Mouse (Mus musculus) neural tube, embryonic 14.5 days (tissue): ENCODE results near the gene Nell2. TPM values are rescaled to one million over a fixed set of nuclear protein-coding genes. Genes with fewer than 3 reads are reported as not detected.

ENCODE experiments used
- ATAC-seq: fragments of 200-750 bp; cut with Nextera tagmentation; 2 replicates; pipeline ENCODE4 v1.8.0; 2017; ENCODE audit warnings: low read depth, mild to moderate bottlenecking, moderate TSS enrichment, moderate library complexity
- H3K27ac ChIP-seq: fragments of 300-500 bp; sonication (generic); 2 replicates; pipeline ENCODE4 v1.5.1; 2014; ENCODE audit warnings: low read depth, mild to moderate bottlenecking, control low read depth, low read length, moderate library complexity, mixed read lengths
- H3K27me3 ChIP-seq: fragments of 300-500 bp; sonication (generic); 2 replicates; pipeline ENCODE4 v1.6.1; 2014; ENCODE audit warnings: low read length; ENCODE audit not compliant: control insufficient read depth, insufficient read depth
- H3K36me3 ChIP-seq: fragments of 300-500 bp; sonication (generic); 2 replicates; pipeline ENCODE4 v1.6.1; 2014; ENCODE audit warnings: low read length, mixed read lengths; ENCODE audit not compliant: control insufficient read depth, insufficient read depth
- H3K4me1 ChIP-seq: fragments of 300-500 bp; sonication (generic); 2 replicates; pipeline ENCODE4 v1.6.1; 2014; ENCODE audit warnings: low read length; ENCODE audit not compliant: control insufficient read depth, insufficient read depth
- H3K4me2 ChIP-seq: fragments of 300-500 bp; sonication (generic); 2 replicates; pipeline ENCODE4 v1.6.1; 2014; ENCODE audit warnings: mild to moderate bottlenecking, low read depth, low read length, control low read depth
- H3K4me3 ChIP-seq: fragments of 300-500 bp; sonication (generic); 2 replicates; pipeline ENCODE4 v1.5.1; 2014; ENCODE audit warnings: low read depth, low read length, control low read depth, mixed read lengths
- H3K9ac ChIP-seq: fragments of 300-500 bp; sonication (generic); replicated peaks from 2 replicates; pipeline ENCODE4 v1.6.1; 2014; ENCODE audit warnings: low read depth, mild to moderate bottlenecking, control low read depth, low read length, mixed read lengths
- H3K9me3 ChIP-seq: fragments of 300-500 bp; sonication (generic); 2 replicates; pipeline ENCODE4 v1.6.1; 2016; ENCODE audit warnings: low read length; ENCODE audit not compliant: control insufficient read depth
- WGBS: fragments of 180-500 bp; shearing (Covaris S2); extraction: QIAGEN DNeasy Blood & Tissue Kit; methylation state at CpG from one replicate; pipeline ENCODE4 v1.1.7; 2014; 5-methylcytosine and 5-hydroxymethylcytosine counted together
- polyA plus RNA-seq: library from polyadenylated mRNA; unstranded; fragments of >200 nt; fragmentation: Nextera tagmentation; extraction: Ambion mirVana; gene quantifications from 2 replicates; pipeline ENCODE4 v1.2.1, GENCODE M21; 2014

The Nell2 gene
- polyA plus RNA-seq, 1 experiment from 2014 or later = 217 TPM

GRCm38 (mm10) chr15:95489174-95489573 lies 39.2 kb downstream of the Nell2 start:
- Histone ChIP-seq H3K36me3 (no peaks in the 10 kb centered on the region), H3K27ac (no peak overlapping the region), H3K9ac (no peak overlapping the region), H3K27me3 (no peaks in the 10 kb centered on the region), H3K4me2 (no peak overlapping the region), H3K9me3 (no peaks in the 10 kb centered on the region), H3K4me3 (no peak overlapping the region), H3K4me1 (peaks cover 4% of the 10 kb centered on the region; the same call in 1 of the 2 replicates)
- WGBS = 53% methylated on average over 4 of the region's 4 CpGs
- no peak for ATAC-seq

- no peak overlapping the region for H3K27ac ChIP-seq
- H3K4me2 ChIP-seq = no peak overlapping the region
- 82% methylated on average over 5 of the region's 5 CpGs for WGBS
- ATAC-seq = no peak
- no peak overlapping the region for H3K9ac ChIP-seq
- peaks cover 4% of the 10 kb centered on the region; the same call in 1 of the 2 replicates for H3K4me1 ChIP-seq
- H3K9me3 ChIP-seq = no peaks in the 10 kb centered on the region
- no peak overlapping the region for H3K4me3 ChIP-seq
- H3K36me3 ChIP-seq = no peaks in the 10 kb centered on the region
- no peaks in the 10 kb centered on the region for H3K27me3 ChIP-seq
Observed at GRCm38 (mm10) chr15:95487961-95488360, 40.4 kb downstream of the Nell2 start.

GRCm38 (mm10) chr15:95482002-95482401 lies 46.4 kb downstream of the Nell2 start:
- H3K27ac ChIP-seq = no peak overlapping the region
- H3K4me1 ChIP-seq = no peaks in the 10 kb centered on the region
- no peaks in the 10 kb centered on the region for H3K36me3 ChIP-seq
- no peak overlapping the region for H3K9ac ChIP-seq
- H3K27me3 ChIP-seq = no peaks in the 10 kb centered on the region
- H3K4me2 ChIP-seq = no peak overlapping the region
- 72% methylated on average over 9 of the region's 9 CpGs for WGBS
- no peaks in the 10 kb centered on the region for H3K9me3 ChIP-seq
- ATAC-seq = no peak
- no peak overlapping the region for H3K4me3 ChIP-seq

- no peak for ATAC-seq
- WGBS = 91% methylated on average over 4 of the region's 4 CpGs
- no peaks in the 10 kb centered on the region for H3K4me1 ChIP-seq
- H3K4me2 ChIP-seq = no peak overlapping the region
- H3K9me3 ChIP-seq = no peaks in the 10 kb centered on the region
- H3K27me3 ChIP-seq = no peaks in the 10 kb centered on the region
- no peaks in the 10 kb centered on the region for H3K36me3 ChIP-seq
- H3K9ac ChIP-seq = no peak overlapping the region
- H3K4me3 ChIP-seq = no peak overlapping the region
- H3K27ac ChIP-seq = no peak overlapping the region
Observed at GRCm38 (mm10) chr15:95481585-95481984, 46.8 kb downstream of the Nell2 start.

- Histone ChIP-seq H3K36me3 (no peaks in the 10 kb centered on the region), H3K27ac (no peak overlapping the region), H3K9ac (no peak overlapping the region), H3K4me1 (no peaks in the 10 kb centered on the region), H3K9me3 (no peaks in the 10 kb centered on the region), H3K27me3 (no peaks in the 10 kb centered on the region), H3K4me2 (no peak overlapping the region), H3K4me3 (no peak overlapping the region)
- ATAC-seq = no peak
- WGBS = 94% methylated on average over 3 of the region's 3 CpGs
Observed at GRCm38 (mm10) chr15:95476440-95476839, 51.9 kb downstream of the Nell2 start.

GRCm38 (mm10) chr15:95473976-95474375 lies 54.4 kb downstream of the Nell2 start:
- no peaks in the 10 kb centered on the region for H3K27me3 ChIP-seq
- no peaks in the 10 kb centered on the region for H3K4me1 ChIP-seq
- no peak for ATAC-seq

GRCm38 (mm10) chr15:95467195-95467594 lies 61.2 kb downstream of the Nell2 start:
- H3K27ac ChIP-seq = no peak overlapping the region
- H3K9ac ChIP-seq = no peak overlapping the region
- H3K36me3 ChIP-seq = no peaks in the 10 kb centered on the region
- ATAC-seq = no peak
- 61% methylated on average over 6 of the region's 6 CpGs for WGBS
- H3K4me1 ChIP-seq = 0 out of 2 replicates have a peak, but pooled peaks cover 3% of the 10 kb centered on the region
- H3K4me3 ChIP-seq = no peak overlapping the region
- no peak overlapping the region for H3K4me2 ChIP-seq
- no peaks in the 10 kb centered on the region for H3K9me3 ChIP-seq
- H3K27me3 ChIP-seq = no peaks in the 10 kb centered on the region

More at GRCm38 (mm10) chr15:95473976-95474375, 54.4 kb downstream of the Nell2 start:
- Histone ChIP-seq H3K36me3 (no peaks in the 10 kb centered on the region), H3K4me3 (no peak overlapping the region), H3K4me2 (no peak overlapping the region), H3K9ac (no peak overlapping the region), H3K27ac (no peak overlapping the region), H3K9me3 (no peaks in the 10 kb centered on the region)
- WGBS = 88% methylated on average over 6 of the region's 6 CpGs

GRCm38 (mm10) chr15:95460041-95460566 lies 68.3 kb downstream of the Nell2 start:
- H3K27ac ChIP-seq = no peak overlapping the region
- no peaks in the 10 kb centered on the region for H3K36me3 ChIP-seq
- ATAC-seq = no peak
- no peaks in the 10 kb centered on the region for H3K27me3 ChIP-seq
- no peak overlapping the region for H3K4me3 ChIP-seq
- no peak overlapping the region for H3K9ac ChIP-seq
- H3K4me1 ChIP-seq = no peaks in the 10 kb centered on the region
- 77% methylated on average over 4 of the region's 4 CpGs for WGBS
- H3K4me2 ChIP-seq = no peak overlapping the region
- no peaks in the 10 kb centered on the region for H3K9me3 ChIP-seq

GRCm38 (mm10) chr15:95444586-95444985 lies 83.8 kb downstream of the Nell2 start:
- ATAC-seq = no peak
- Histone ChIP-seq H3K9ac (no peak overlapping the region), H3K4me3 (no peak overlapping the region), H3K4me2 (no peak overlapping the region), H3K9me3 (no peaks in the 10 kb centered on the region), H3K4me1 (no peaks in the 10 kb centered on the region), H3K27me3 (no peaks in the 10 kb centered on the region), H3K27ac (no peak overlapping the region), H3K36me3 (no peaks in the 10 kb centered on the region)
- WGBS = 81% methylated on average over 11 of the region's 11 CpGs
